Mouse (Mus musculus) brain, embryonic 14.5 days (tissue): ENCODE results near the gene Uhrf1.

Source experiments
- CTCF ChIP-seq: fragments of 200-500 bp; IDR thresholded peaks from 2 replicates; pipeline ENCODE4 v1.5.1; 2012; ENCODE audit warnings: inconsistent platforms, mild to moderate bottlenecking, moderate library complexity, borderline replicate concordance; ENCODE audit not compliant: insufficient read depth, insufficient read length; ENCODE audit errors: extremely low read depth
- POLR2A ChIP-seq: fragments of 200-500 bp; IDR thresholded peaks from 2 replicates; pipeline ENCODE4 v1.6.1; 2012; ENCODE audit warnings: mild to moderate bottlenecking, inconsistent platforms, borderline replicate concordance; ENCODE audit not compliant: poor library complexity, insufficient read depth, insufficient read length, severe bottlenecking; ENCODE audit errors: extremely low read depth

- TF ChIP-seq CTCF (no peak), POLR2A (no peak)
Measured at GRCm38 (mm10) chr17:56281193-56281592, 21.9 kb upstream of the Uhrf1 start.
